Mouse (Mus musculus) urinary bladder, adult 2 months (tissue): Measurements from ENCODE around the gene Ugt1a9. TPM values are rescaled to one million over a fixed set of nuclear protein-coding genes. Genes with fewer than 3 reads are reported as not detected.

Source experiments
- DNase-seq: peaks from one replicate; pipeline ENCODE4 v3.0.0; 2022; ENCODE audit warnings: low spot score
- polyA plus RNA-seq: library from polyadenylated mRNA; depleted of rRNA; stranded (reverse); fragments of >200 nt; gene quantifications from 2 replicates; pipeline ENCODE4 v1.2.3, GENCODE M21; 2012

Gene Ugt1a9
- polyA plus RNA-seq, 1 experiment, result not detected

DNA sequence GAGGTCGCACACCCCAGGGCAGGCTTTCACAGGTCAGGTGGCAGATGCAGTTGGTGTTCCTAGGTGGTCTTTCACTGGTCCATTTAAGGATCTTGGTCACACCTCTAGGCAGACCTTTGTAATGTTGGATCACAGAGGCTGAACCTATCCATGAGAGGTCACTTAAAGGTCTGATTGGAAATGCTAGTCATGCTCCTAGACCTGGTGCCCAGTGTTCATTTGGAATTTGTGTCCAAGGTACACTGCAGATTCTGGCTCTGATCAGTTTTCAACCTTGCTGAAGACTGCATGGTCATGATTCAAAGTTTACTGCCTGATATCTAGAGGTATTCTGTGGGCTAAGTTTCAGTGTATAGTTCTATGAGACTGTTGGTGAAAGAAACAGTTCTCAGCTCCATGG is 109.1 kb downstream of the Ugt1a9 start:
- DNase-seq, result no peak

DNA sequence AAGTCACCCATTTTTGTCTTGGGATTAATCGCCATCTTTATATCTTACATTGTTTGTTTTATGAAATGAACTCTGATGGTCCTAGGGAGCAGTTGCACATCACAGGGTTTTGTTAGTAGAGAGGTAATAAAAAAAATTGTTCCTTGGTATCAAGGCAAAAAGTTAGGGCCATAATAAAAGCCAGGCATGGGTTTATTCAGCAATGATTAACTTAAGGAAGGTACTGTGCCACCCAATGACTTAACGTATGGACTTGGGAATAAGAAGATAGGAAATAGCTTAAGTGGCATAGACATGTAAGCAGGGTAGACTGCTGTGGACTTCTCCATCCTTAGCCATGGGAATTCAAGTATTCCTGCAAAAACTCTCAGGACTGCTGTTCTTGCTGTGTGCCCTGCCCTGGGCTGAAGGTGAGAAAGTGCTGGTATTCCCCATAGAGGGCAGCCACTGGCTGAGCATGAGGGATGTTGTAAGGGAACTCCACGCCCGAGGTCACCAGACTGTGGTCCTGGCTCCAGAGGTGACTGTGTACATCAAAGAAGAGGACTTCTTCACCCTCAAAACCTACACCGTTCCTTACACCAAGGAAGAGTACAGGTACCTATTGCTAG is 115.8 kb downstream of the Ugt1a9 start:
- DNase-seq, result no peak

DNA sequence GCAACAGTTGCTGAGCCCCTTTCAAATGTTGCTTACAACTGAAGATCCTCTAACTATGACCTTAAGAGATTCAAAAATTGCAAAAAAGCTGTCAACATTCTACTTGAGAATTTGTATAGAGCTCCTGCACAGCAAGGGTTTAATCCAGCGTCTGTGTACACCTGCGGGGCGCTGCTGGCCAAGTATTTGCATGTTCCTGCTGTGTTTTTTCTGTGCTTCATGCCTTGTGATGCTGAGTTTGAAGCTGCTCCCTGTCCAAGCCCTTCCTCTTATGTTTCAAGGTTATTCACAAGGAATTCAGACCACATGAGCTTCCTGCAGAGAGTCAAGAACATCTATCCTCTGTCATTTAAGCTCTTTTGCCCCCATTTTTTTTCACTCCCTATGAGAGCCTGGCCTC is 121.5 kb downstream of the Ugt1a9 start:
- no peak for DNase-seq

DNA sequence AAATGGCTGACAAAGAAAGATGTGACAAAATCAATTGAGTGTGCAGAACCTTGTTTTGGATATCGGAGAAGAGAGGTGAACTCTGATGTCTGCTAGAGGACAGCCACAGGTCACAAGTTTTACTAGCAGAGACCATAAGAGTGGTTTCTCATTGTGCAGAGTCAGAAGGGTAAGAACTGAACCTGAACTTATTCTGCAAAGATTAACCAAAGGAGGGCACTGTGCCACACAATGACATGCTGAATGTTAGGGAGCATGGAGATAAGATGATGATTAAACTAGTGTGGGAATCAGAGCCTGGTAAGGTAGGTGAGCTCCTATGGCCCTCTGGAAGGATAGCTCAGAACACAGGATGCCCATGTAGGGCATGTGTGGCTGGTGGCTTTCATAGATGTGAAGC is 125.1 kb downstream of the Ugt1a9 start:
- DNase-seq, result no peak

DNA sequence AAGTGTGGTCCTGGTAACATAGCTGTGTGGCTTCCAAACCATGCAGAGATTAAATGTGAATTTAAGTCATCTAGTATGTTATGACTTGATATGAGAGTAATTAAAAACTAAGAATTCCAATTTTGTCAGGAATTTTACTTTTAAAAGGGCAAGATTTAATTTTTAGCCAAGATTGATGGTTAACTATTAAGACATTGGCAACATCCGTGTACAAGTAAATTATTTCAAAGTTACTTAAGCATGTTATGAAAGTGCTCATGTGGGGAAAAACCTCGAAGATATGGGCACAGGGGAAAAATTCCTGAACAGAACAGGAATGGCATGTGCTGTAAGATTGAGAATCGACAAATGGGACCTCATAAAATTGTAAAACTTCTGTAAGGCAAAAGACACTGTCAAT is 126.8 kb downstream of the Ugt1a9 start:
- no peak for DNase-seq

DNA sequence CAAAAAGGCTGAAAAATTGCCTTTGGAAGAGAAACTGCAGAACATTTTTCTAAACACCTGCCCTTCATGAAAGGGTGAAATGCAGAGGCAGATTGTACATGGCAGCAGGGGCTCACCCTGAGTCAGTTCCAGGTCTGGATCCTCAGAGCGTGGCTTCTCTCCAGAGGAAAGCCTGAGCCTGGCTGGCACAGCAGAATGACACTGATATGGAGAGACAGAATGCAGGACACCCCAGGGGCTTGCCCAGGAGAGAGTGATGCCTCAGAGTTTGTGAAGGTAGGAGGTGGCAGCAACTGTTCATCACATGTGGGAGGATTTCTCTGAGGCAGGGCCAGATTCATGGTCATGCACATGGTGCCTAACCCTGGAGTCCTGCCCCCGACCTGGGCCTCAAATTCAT is 129.4 kb downstream of the Ugt1a9 start:
- DNase-seq, result no peak

DNA sequence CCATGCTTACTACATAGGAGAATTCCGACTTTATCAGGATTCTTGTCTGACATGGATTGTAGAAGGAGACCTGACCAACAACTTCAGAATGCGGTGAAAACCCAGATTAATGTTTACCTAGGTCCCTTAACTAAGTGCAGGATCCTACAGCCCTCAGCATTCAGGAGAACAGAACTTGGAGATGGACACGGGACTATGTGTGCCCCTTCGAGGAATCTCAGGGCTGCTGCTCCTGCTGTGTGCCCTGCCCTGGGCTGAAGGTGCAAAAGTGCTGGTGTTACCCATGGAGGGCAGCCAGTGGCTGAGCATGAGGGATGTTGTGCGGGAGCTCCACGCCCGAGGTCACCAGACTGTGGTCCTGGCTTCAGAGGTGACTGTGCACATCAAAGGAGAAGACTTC is 129.9 kb downstream of the Ugt1a9 start, which contains the start of gene Ugt1a2:
TSS of gene Ugt1a2 (plus strand) at position 146 of the 400 bp plus-strand sequence.
- no peak for DNase-seq

DNA sequence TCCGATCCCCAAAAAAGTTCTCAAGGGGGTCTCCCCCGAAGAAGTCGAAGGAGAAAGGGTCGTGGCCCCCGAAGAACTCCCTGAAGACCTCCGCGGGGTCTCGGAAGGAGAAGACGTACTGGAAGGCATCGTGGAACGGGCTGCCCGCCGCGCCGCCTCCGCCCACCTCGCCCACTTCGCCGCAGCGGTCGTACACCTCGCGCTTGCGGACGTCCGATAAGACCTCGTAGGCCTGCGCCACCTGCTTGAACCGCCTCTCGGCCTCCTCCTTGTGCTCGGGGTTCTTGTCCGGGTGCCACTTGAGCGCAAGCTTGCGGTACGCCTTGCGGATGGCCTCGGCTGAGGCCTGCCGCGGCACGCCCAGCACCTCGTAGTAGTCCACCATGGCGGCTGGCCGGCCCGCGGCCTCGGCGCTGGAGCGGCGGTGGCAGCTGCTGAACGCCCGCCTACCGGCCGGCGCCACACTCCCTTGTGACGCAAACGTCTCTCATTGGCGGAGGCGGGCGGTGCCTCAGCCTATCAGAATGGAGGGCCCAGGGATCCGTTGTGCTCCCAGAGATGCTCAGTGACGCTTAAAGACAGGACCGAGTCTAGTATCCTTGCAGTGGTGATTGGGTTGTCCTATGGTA is 134.8 kb downstream of the Ugt1a9 start, which contains the start of gene Dnajb3:
TSS of gene Dnajb3 (minus strand) at position 489 of the 629 bp plus-strand sequence.
- no peak for DNase-seq

DNA sequence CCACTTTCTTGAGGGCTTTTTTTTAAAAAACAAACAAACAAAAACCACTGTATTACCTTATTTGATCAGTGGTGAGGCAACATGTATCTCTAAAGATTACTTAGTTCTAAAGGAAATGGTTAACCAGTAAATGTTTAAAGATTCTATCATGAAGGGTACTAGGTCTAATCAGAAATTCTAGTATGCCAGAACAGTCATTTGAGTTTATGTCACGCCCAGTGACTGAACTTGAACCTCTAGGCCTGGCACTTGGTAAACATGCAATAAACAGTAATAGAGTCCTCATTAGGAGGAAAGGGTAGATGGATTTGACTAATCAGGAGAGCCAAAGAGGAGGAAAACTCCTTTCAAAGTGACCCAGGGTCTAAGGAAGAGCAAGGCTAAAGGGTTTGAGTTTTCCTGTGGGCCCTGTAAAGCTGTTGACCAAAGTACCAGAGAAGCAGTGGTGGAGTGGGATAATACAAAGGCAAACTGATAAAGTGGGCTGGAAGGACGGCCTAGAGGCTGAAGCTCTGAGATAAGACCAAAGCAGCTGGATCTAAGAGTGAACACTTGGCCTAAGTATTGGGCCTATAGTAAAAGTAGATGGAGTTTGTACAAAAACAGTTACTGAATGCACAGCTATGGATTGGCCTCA is 136.4 kb downstream of the Ugt1a9 start:
- no peak for DNase-seq

DNA sequence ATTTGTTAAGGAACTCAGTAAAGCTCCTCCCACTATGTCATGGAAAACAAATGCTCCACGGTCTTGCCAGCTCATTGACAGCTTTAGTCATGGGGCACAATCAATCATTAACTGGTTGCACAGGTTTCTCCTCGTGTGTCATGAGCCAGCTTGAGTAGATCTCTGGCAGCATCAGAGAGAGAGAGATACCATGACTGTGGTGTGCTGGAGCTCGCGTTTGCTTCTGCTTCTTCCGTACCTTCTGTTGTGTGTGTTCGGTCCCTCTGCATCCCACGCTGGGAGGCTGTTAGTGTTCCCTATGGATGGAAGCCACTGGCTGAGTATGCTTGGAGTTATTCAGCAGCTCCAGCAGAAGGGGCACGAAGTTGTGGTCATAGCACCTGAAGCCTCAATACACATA is 141.2 kb downstream of the Ugt1a9 start, which contains the start of gene Ugt1a1:
TSS of gene Ugt1a1 (plus strand) at position 148 of the 400 bp plus-strand sequence.
- DNase-seq, result peak; percentile 53

DNA sequence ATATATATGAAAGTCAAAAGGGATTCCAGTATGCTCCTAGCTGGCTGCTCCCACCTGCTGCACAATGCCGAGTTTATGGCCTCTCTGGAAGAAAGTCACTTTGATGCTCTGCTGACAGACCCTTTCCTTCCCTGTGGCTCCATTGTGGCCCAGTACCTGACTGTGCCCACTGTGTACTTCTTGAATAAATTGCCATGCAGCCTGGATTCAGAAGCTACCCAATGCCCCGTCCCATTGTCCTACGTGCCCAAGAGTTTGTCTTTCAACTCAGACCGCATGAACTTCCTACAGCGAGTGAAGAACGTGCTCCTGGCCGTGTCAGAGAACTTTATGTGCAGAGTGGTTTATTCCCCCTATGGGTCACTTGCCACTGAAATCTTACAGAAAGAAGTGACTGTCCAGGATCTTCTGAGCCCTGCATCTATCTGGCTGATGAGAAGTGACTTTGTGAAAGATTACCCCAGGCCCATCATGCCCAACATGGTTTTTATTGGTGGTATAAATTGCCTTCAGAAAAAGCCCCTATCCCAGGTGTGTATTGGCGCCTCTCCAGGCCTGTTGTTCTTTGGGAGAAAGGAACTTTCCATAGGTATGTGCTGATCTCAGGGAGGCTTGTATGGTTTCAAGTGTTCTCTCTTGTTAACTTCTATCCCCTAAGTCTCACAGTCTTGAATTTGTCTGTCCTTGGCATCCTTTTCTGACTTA is 141.9 kb downstream of the Ugt1a9 start:
- no peak for DNase-seq

DNA sequence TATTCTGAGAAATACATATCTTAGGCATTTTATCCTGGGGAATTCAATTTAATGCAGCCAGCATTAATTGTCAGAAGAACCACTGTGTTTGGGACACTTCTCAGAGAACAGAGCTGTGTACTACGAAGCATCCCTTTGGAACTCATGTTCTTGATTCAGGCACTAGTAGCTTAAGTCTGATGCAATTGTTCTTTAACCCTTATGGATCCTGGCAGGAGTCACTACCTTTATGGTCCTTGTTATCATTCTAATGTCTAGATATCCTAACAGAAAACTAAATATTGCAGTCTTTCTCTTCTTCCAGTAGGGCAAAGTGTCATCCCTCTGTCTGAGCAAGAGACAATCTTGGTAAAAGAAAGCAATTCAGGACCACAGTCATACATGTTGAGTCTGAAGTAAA is 142.5 kb downstream of the Ugt1a9 start:
- no peak for DNase-seq

DNA sequence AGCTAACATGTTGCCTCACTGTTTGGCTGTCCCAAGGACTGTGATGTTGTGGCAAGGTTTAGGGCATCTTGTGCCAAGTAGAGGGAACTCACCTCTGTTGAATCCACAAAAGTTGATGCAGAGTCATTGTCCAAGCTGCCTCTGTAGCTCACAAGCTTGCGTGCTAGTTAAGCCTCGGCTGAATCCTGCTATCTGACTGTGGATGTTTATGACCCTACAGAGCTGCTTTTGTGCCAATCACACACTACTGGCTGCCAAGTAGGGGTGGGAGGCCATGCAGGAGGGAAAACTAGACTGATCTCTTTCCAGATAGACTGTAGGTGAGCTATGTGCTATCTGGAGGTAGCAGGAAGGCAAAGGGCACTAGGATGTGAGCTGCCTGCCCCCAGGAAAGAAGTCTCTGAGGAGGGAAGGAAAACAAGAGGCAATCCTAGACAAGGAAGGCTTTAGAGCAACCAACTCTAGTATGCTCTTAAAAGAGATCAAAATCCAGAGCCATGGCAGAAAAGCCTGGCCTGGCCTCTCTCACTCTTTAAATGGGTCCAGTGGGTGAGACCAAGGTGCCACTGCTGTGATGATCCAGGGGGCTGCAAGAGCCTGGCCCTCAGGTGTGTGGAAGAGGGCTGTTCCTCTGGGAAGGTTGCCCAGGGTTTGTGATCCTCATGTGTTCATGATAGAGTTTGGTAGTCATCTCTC is 143.3 kb downstream of the Ugt1a9 start:
- DNase-seq, result no peak

DNA sequence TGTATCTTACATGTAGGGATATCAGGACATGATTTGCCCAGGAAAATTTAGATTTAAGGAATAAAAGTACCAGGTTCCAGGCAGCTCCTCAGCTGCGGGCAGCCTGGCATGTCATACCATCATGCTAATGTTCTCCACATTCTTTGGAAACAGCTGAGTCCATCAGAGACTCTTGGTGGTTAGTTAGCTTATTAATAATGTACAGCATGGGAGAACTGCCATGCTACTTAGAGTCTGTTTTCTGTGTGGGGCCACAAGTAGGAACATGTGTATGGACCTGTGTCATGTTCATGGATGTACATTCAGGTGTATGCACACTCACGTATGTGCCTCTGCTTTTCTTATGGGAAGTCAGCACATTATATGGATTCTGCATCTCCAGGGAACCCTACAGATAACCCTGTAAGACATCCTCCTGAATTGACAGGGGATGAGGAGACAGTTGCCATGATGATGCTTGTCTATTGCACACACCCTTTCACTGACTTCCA is 143.9 kb downstream of the Ugt1a9 start:
- DNase-seq, result no peak

DNA sequence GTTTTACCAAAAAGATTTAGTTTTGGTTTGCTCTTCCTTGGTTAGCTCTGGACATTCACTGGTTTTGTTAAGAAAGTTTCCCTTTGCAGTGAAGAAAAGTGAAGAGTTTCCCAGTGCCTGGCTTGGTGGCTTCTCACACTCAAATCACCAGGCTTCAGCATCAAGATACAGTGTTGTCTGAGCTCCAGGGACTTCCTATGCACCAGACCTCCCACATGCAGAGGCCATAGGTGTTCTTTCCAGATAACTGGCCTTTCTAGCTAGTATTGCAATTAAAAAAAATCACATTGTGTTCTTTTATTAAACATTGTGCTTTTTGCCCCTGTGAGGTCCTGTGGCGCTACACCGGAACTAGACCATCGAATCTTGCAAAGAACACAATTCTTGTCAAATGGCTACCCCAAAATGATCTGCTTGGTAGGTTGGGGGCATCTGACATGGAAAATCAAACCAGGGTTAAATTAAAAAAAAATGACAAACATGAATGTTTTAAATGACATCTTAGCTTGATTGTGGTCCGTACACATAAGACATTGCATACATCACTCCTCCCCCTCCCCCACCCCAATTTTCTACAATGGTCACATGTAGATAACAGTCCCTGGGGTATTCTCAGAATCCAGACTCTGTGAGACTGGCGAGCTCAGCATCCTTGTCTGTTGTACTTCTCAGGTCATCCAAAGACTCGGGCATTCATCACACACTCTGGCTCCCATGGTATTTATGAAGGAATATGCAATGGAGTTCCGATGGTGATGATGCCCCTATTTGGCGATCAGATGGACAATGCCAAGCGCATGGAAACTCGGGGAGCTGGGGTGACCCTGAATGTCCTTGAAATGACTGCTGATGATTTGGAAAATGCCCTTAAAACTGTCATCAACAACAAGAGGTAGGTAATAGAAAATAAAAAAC is 145.1 kb downstream of the Ugt1a9 start:
- DNase-seq, result no peak

DNA sequence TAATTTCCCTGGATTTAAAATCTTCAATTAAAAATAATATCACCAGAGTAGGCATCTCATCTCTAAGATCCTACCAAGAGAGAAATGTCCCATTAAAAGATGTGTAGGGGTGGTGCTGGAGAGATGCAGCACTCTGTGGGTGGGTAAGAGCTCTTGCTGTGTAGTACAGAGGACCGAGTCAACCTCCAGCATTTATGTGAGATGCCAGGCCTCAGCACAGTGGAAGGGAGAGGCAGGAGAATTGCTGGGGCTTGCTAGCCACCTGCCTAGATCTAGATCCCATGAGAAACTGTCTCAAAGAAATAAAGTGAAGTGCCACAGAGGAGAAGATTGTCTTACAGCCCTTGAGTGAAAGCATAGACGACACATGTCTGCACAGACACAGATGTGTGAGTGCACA is 146.0 kb downstream of the Ugt1a9 start:
- no peak for DNase-seq

DNA sequence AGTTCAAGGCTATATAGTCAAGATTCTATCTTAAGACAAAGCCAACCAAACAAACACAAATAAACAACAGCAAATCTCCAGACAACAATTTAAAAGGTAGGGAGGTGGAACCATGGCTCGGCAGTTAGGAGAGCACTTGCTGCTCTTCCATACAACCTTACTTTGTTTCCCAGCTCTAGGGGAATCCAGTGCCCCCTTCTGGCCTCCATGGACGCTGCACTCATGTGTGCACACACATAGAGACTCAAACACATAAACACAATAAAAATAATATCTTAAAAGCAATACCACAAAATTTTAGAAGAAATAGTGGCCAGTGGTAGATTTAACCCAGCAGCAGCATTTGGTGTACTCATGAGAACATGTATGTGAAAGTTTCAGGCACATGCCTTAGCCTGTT is 146.5 kb downstream of the Ugt1a9 start:
- no peak for DNase-seq

DNA sequence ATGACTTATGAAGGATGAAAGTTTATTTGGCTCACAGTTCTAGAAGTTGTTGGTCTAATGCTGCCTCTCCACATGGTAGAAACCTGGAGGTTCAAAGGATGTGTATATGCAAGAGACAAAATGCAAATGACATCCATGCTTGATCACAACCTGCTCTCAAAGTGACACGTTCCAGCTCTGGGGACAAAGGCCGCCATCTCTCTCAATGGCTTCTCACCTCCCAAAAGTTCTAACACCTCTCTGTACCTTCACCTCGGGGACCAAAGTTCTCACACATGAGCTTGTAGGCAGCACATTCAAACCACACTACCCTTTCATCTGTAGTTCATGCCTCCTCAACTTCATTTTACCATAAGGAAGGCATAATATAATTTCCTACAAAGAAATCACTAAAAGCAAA is 147.0 kb downstream of the Ugt1a9 start:
- no peak for DNase-seq

DNA sequence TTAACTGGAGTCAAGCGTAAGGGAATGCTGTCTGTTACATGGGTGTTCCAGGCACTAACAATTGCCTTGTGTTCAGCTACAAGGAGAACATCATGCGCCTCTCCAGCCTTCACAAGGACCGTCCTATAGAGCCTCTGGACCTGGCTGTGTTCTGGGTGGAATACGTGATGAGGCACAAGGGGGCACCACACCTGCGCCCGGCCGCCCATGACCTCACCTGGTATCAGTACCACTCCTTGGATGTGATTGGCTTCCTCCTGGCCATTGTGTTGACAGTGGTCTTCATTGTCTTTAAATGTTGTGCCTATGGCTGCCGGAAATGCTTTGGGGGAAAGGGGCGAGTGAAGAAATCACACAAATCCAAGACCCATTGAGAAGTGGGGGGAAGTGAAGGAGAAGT is 147.5 kb downstream of the Ugt1a9 start:
- no peak for DNase-seq

DNA sequence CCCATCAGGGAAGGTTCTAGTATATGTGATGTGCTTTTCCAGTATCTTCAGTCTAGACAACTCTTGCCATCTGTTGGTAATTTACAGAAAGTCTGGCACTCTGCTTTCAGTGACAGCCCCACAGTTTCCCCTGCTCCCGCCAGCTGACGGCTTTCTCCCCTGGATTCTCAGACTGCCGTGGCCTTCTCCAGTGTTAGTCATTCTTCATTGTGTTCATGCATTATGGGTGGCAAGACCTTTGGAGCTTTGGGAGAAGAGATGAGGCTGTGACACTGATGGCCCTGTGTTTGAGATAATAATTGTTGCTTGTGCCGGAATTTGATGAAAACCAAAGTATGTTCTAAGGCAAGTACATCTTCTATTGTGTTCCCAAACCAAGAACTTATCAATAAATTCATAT is 148.0 kb downstream of the Ugt1a9 start:
- no peak for DNase-seq

DNA sequence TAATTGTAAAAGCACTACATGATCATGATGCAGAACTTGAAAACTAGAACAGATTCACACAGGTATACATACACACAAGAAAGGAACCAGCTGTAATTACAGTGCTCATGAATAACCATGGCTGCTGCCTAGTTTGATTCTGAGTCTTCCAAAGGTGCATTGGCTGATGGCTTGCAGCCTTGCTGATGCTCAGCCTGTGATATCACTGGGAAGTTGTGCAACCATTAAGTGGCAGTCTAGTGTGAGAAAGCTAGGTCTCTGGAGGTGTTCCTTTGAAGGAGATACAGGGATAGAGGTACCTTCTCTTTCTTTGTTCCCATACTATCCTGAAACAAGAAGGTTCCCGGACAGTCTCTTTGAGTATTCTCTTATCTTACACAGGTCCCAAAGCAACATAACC is 148.5 kb downstream of the Ugt1a9 start:
- no peak for DNase-seq
